Mouse (Mus musculus) CD8-positive naive resting alpha-beta T cell, adult 57 days (primary cell): ENCODE results near the gene Adgrl3. TPM values are rescaled to one million over a fixed set of nuclear protein-coding genes. Genes with fewer than 3 reads are reported as not detected.

ENCODE experiments used
- total RNA-seq: library from RNA; stranded (reverse); gene quantifications from one replicate; pipeline ENCODE4 v1.2.4, GENCODE M21; 2023

Adgrl3 gene
- total RNA-seq: 0.61 TPM

GRCm38 (mm10) chr5:81019590-81020254 is at the start of gene Adgrl3:
Adgrl3 (plus strand) TSS chr5:81020138.

